Mouse (Mus musculus) lung, postnatal 36 days (tissue): Measurements from ENCODE around the gene N4bp3.
"Not testable (repeated sequence)": the region's sequence is repeated elsewhere in the genome, so short reads cannot be mapped to it uniquely, and the experiment has no call there.

Experiments
- DNase-seq: peaks from one replicate; pipeline ENCODE4 v3.0.0; 2022; ENCODE audit warnings: mixed read lengths

The N4bp3 gene

DNA sequence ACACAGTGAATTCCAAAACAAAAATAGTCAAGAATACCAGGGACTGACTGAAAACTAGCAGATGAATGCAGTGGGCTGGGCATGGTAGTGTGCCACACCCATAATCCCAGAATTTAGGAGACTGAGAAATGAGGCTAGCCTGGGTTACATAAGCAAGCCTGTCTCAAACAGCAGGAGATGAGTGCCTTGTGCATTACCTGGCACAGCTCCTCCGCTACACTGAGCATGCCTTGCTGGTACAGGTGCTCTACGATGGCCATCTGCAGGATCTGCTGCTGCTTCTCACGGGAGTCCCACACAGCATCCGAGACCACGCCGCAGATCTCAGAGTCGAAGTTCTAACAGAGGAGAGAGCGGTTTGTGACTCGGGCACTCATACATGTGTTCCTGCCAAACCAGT is 23.2 kb downstream of the N4bp3 start:
- no peak for DNase-seq

- DNase-seq, result no peak
These were observed 25.3 kb downstream of the N4bp3 start for GRCm38 (mm10) chr11:51625187-51625820.

DNA sequence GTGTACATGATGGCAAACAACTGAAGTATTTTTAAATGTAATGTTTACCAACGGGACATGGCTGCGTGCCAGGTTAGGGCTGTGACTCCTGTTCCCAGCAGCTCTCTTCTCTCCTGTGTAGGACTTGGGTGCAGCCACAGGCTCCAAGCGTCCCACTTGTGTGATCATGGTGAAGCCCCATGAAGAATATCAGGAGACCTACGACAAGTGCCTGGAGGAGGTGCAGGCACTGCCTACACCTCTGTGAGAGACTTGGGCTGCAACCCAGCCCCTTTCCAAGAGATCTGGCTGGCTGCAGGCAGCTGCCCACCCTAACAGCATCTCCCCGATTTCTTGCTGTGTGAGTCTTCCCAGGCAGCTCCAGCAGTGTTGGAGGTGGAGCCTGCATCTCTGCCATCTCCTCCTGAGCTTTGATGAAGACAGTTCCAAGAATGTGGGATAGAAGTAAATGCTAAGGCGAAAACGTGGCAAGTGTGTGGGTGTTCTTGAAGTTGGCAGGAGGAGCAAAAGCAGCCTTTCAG is 27.6 kb downstream of the N4bp3 start:
- DNase-seq, result peak; percentile 70

DNA sequence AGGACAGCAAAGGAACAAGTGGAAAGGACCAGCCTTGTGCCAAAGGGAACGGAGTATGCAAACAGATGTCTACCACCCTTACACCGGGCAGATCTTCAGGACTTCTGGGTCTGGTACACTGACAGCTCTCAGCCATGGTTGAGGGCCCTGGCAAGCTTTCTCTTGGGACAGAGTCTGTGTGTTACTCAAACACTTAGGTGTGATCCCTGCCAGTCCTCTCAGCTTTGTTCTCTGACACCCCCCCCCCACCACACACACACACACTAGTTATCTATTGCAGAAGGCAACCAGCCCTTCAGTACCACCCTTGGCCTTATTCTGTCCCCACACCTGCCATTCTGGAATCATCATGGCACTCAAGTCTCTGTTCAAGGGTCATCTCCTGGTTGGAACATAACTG is 28.9 kb downstream of the N4bp3 start:
- DNase-seq, result no peak

DNA sequence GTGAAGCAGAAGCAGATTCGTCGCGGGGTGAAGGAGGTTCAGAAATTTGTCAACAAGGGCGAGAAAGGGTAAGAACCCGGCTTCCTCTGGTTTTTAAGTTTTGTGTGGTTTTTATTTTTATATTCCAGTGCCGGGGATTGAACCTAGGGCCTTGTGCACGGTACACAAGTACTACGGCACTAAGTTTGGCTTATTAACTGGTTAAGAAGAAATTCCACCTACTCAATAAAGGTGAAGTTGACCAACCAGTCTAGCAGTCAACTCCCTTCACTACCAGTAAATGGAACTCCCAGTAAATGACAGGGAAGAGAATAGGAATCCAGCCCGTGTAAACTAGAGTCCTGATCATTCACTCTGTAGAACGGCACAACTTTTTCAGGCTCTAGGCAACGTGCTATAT is 30.6 kb downstream of the N4bp3 start:
- no peak for DNase-seq

DNA sequence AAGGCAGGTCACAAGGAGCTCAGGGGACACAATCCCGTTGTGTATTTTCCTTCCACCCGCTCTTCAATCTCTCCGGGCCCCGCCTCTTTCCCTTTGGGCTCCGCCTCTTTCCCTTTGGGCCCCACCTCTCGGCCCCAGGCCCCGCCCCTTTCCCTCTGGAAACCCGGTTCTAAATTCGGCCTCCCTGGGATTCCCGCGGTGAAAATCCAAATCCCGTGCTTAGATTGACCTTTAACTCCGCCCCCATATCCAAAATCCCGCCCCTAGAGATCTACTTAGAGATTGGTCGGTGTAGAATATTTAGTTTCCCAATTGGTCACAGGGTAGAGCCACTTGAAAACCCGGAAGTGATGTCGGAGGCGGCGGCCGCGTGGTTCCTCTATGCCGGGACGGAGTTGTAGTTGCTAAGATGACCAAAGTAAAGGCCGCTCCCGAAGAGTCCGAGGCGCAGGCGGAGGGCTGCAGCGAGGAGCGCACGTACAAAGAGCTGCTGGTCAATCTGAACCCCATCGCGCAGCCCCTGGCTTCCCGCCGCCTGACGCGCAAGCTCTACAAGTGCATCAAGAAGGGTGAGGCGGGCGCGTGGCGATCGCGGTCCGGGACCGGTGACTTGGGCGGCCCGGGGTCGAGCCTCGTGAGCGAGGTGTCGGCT is 31.1 kb downstream of the N4bp3 start, which contains the start of gene Nhp2:
Nhp2 (plus strand) TSS at position 327 of the 652 bp plus-strand sequence.
- DNase-seq, result peak; percentile 100

DNA sequence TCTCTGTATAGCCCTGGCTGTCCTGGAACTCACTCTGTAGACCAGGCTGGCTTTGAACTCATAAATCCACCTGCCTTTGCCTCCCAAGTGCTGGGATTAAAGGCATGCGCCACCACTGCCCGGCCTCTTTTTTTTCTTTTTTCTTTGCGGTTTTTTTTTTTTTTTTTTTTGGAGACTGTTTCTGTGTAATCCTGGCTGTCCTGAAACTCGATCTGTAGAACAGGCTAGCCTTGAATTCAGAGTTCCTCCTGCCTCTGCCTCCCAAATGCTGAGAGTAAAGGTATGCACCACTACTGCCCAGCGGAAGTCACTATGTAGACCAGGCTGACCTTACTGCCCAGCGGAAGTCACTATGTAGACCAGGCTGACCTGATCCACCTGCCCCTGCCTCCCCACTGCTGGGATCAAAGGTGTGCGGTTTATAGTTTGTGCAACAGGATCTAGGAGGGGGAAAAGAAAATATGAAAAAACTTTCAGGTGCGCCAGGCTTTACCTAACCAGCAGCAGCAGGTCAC is 31.7 kb downstream of the N4bp3 start:
- no peak for DNase-seq

DNA sequence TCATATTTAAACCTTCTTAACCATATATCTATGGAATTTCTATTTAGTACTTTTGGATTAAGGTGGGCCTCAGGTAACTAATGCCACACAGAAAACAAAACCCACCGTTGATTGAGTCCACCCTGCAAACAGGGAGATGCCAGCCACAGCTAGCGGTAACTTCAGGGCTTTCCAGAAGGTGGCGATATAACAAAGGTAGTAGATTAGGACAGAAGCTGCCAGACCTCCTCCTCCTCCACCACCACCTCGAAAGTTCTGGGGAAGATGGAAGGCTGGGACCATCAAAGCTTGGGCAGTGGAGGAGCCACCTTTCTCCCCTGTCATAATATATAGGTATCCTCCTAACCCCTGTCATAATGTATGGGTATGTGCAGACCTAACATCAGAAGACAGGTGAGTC is 32.9 kb downstream of the N4bp3 start:
- DNase-seq, result peak; percentile 91

DNA sequence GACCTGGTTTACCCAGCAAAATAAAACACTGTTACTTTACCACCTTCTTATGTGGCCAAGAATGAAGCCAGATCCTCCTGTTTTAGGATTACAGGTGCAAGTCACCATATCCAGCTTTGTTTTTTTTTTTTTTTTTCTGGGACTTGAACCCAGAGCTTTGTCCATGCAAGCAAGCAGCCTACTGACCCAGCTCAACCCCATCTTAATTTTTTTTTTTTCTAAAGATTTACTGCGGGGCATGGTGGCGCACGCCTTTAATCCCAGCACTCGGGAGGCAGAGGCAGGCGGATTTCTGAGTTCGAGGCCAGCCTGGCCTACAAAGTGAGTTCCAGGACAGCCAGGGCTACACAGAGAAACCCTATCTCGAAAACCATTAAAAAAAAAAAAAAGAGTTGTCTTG is 34.5 kb downstream of the N4bp3 start:
- DNase-seq, result not testable (repeated sequence)

DNA sequence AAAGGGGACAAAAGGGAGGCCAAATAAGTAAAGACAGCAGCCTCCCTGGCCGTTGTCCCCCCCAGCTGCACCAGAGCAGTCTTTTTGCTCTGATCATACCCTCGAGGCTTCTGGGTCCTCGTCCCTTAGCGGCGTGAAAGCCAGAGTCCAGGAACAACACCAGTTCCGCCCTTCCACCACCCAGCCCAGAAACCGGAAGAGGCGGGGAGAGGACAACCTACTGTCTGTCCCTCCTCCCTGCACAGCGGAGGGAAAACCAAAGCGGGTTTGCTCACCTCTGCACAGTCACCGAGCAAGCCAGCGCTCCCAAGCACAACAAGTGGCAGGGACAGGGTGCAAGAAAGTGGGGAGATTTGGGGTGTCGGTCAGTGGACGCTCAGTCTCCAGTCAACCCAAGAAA is 35.0 kb downstream of the N4bp3 start:
- peak; percentile 89 for DNase-seq

DNA sequence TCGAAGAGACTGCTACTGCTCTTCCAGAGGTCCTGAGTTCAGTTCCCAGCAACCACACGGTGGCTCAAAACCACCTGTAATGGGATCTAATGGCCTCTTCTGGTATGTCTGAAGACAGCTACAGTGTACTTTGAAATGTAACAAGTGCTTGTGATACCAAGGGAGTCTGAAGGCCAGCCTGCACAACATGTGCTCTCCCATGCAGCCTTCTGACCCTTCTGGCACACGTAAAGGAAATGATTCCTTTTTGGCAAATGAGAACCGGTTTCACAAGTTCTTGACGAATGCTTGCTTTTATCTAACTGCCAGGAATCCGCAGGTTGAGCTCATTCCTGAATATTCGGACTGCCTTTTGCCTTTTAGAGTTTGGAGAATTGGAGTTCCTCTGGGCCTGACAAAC is 35.5 kb downstream of the N4bp3 start:
- peak; percentile 70 for DNase-seq

- DNase-seq, result no peak
These were observed 36.4 kb downstream of the N4bp3 start for GRCm38 (mm10) chr11:51614256-51614655.

GRCm38 (mm10) chr11:51609940-51610339 is 40.7 kb downstream of the N4bp3 start:
- DNase-seq, result not testable (repeated sequence)

GRCm38 (mm10) chr11:51609266-51609909 is 41.3 kb downstream of the N4bp3 start:
- DNase-seq, result no peak

- DNase-seq, result no peak
These were observed 43.4 kb downstream of the N4bp3 start for GRCm38 (mm10) chr11:51607096-51607738.

GRCm38 (mm10) chr11:51606447-51607095 is 44.1 kb downstream of the N4bp3 start, which contains the start of gene Hnrnpab:
Hnrnpab (minus strand) TSS chr11:51606847.
- peak; percentile 98 for DNase-seq

GRCm38 (mm10) chr11:51605602-51606446 is 44.8 kb downstream of the N4bp3 start:
- peak; percentile 94 for DNase-seq

GRCm38 (mm10) chr11:51602253-51602652 is 48.4 kb downstream of the N4bp3 start:
- no peak for DNase-seq

- DNase-seq, result no peak
These were observed 53.1 kb downstream of the N4bp3 start for GRCm38 (mm10) chr11:51597553-51597952.

DNA sequence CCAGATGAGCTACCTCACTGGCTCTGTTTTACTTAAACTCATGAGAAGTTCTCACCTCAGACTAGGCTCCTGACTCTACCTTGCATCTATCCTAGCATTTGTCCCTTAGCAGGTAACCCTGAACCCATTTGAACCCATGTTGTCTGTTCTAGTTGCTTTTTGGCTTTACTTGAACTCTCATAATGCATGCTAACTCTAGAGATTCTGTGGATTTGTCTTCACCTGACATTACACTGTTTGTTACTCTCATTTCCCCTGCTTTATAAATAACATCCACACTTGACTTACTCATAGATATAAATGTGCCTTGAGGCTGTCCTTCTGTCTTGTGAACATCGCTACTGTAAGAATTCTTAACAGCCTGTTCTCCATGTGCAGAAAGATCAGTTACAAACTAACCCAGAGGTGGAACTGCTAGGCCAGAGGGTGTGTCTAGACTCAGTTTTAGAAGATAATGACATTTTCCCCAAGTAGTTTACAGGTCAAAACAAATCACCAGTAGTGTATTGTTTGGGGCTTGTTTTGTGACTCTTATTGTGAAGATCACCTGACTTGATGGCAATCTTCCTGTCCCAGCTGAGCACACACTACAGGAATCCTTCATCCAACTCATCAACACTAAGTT is 55.1 kb downstream of the N4bp3 start:
- DNase-seq, result no peak

GRCm38 (mm10) chr11:51594715-51595350 is 55.8 kb downstream of the N4bp3 start:
- DNase-seq, result no peak
